Mouse (Mus musculus) testis, postnatal 14 days (tissue): ENCODE results near the gene Ugt1a7c.

Experiments
- DNase-seq: peaks from one replicate; pipeline ENCODE4 v3.0.0; 2021; ENCODE audit warnings: low spot score

The Ugt1a7c gene

DNA sequence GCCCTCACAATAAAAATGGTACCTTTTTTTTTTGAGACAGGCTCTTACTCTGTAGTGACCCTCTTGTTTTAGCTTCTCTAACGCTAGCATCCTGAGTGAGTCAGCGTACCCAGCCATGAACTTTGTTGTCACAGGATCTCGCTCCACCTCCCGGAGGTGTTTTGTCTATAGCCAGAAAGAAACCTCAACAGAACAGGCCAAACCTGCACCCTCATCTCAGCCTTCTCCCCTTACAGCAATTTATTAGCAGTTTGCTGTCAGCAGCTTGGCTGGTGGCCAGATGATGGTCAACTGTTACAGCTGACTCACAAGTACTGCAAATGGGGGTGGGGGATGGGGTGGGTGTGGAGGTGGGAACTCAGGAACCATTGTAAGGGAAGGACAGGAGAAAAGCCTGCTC lies 167.4 kb downstream of the Ugt1a7c start:
- DNase-seq, result no peak

DNA sequence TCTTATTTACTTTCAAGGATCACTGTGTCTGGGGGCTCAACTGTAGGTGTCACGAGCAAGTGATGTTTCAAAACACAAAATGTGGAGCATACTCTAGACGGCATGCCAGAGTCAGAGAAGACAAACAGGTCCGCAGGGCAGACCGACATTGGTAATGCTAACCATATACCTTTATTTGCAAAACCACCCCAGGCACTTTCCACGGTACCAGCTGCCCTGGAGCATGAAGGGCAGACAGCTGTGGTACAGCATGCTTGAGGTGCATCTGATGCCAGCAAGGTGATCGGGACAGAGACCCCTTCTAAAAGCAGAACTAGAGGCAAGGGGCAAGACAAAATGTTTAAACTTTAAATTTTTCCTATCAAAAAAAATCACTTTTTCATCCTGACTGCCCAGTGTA lies 168.1 kb downstream of the Ugt1a7c start:
- no peak for DNase-seq

DNA sequence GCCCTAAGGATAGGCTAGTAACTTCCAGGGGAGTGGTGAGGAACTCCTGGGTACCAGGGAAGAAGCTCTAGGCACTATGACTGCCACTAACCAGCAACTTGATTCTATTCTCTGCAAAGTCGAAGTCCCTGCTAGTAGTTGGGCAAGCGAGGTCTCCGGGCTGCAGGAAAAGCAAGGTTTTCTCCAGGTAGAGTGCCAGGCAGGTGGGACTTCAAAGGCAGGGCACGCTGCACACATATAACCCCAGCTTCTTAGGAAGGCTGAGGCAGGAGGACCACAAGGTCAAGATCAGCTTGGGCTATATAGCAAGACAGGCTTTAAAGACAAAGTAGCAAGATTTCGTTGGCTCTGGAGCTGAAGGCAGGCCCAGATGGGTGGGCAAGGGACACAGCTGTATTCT lies 168.9 kb downstream of the Ugt1a7c start:
- no peak for DNase-seq

DNA sequence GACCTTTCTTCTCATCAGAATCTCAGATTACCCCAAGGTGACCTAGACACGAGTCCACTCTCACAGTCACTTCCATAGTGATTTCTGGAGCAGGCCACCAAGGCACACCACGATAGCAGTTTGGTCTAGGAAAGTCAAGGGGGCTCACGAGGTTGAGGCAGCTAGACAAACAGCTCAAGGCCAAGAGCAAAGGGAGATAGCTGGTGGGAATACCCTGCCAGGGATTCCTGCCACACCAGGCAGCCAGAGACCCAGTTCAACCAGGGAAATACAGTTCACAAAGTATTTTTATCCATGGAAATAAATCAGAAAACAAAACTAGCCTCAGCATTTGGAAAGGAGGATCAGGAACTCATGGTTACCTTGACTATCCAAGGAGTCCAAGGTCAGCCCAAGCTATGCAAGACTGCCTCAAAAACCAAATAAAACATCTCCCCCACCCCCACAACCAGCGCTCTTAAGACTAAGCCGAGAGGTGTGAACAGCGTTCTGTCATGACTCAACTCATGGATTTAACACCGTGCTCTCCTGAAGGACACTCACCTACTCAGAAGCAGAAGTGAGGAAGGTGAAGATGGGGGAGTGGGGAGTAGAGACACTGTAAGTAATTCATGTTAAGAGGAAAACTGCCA lies 169.5 kb downstream of the Ugt1a7c start:
- DNase-seq, result no peak

GRCm38 (mm10) chr1:88264869-88265240 lies 170.0 kb downstream of the Ugt1a7c start:
- DNase-seq, result no peak

DNA sequence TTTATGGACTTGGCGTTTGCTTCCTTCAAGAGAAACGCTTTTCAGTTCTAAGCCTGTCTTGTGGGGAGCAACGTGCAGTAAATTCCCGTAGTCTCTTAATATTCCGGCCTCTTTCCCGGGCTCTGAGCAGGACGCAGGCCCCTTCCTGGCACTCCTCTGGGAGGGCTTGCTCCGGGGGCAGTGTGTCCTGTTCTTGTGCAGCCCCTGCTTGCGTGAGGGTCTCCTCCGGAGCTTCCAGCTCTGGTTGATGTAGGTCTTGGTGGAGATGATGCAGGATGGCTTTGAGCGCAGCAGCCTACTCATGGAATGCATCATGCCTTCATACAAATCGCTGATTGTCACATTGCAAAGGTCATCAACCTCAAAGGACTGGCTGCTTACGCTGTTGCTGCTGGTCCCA lies 171.3 kb downstream of the Ugt1a7c start:
- DNase-seq, result no peak

DNA sequence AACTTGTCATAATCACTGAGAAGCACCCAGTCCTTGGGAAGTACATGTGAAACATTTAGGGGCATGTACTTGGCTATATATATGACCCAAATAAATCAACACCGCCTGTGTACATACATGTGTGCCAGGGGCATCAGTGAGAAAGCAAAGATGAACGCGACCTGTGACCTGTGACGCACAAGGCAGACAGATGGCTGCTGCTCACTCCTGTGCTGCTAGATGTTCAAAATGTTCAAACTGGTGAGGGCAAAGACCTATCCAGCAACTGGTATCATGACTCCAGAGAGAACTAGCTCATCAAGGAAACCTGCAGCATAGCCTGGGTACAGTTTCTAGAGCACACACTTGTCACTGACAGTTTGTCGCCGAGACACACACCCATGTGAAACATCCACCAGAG lies 172.6 kb downstream of the Ugt1a7c start:
- DNase-seq, result no peak

- no peak for DNase-seq
These were observed 173.2 kb downstream of the Ugt1a7c start for GRCm38 (mm10) chr1:88268070-88268469.
